In the genomic region with DNA sequence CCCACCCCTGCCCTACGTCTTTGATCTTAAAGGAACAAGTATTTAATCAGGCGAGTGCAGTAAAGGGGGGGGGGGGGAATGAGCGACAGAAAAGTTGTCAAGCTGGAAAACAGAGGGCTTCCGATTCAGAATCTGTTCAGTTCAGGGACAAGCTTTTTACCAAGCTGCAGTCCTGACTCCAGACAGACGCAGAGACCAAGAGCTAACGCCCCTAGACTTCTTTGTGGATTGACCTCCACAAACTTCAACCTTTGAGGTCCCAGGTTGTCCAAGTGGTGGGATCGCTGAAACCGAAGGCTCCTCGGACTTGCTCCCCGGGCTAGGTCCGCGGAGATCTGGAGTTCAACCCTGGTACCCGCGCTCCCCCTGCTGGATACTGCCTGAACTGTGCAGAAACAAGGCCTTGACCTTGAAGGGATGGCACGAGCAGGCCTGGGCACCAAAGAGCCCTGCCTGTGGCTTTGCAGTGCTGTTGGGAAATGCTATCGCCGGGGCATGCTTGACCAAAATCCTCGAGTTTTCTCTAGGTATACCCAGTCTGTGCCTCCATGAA, we compare ENCODE assay signal across 8 mouse cellular contexts. TPM values are rescaled to one million over a fixed set of nuclear protein-coding genes. Genes with fewer than 3 reads are reported as not detected.
DNase-seq lines count a peak whose midpoint lies in the region; ATAC-seq lines count a peak whose summit lies in the region.

No protein-coding gene starts in this region.

- peak; percentile 67 for DNase-seq in WW6 (ENCODE audit: low read depth, low spot score)
- DNase-seq in cerebellum, postnatal 4 days (ENCODE audit: low spot score in 2 of 2): peak; percentile 94 to 97
- DNase-seq in gastrocnemius, adult 18-20 months (ENCODE audit: low spot score): peak; percentile 95
- DNase-seq in left cerebral cortex, adult 11 months (ENCODE audit: low spot score): peak; percentile 77
- DNase-seq in retina, postnatal 7 days (ENCODE audit: low read depth, low spot score): peak; percentile 76
- DNase-seq in urinary bladder, postnatal 10 days (ENCODE audit: low spot score): peak; percentile 81

- no peaks in the 10 kb centered on the region for H3K79me2 ChIP-seq in macrophage (ENCODE audit: inconsistent target)

- peak overlapping the region; percentile 35 for H3K4me3 ChIP-seq in hindbrain, embryonic 15.5 days
- peak overlapping the region; percentile 34 for H3K4me3 ChIP-seq in macrophage (ENCODE audit: inconsistent target)

- peaks cover 46% of the 10 kb centered on the region for H3K4me1 ChIP-seq in hindbrain, embryonic 15.5 days (replicated peaks)

- no peak overlapping the region; the same call in 1 of the 2 replicates for H3K9ac ChIP-seq in hindbrain, embryonic 15.5 days

- no peaks in the 10 kb centered on the region for H3K9me3 ChIP-seq in hindbrain, embryonic 15.5 days

- WGBS in hindbrain, embryonic 15.5 days: 4% methylated on average over 18 of the region's 18 CpGs
- WGBS in macrophage (ENCODE audit: missing documents): 3% methylated on average over 17 of the region's 18 CpGs

- H3K36me3 ChIP-seq in hindbrain, embryonic 15.5 days: no peaks in the 10 kb centered on the region
- H3K36me3 ChIP-seq in macrophage (ENCODE audit: inconsistent target): no peaks in the 10 kb centered on the region

- 0 out of 2 replicates have a peak overlapping the region, but pooled peaks have one; percentile 5 for H3K27ac ChIP-seq in hindbrain, embryonic 15.5 days (replicated peaks)
- H3K27ac ChIP-seq in macrophage: no peak overlapping the region

- peak overlapping the region; percentile 64 for H3K4me2 ChIP-seq in hindbrain, embryonic 15.5 days

- ATAC-seq in hindbrain, embryonic 15.5 days (ENCODE audit: low FRiP score, low read depth): peak; percentile 52; the same call in 1 of the 2 replicates

- peaks cover 50% of the 10 kb centered on the region for H3K27me3 ChIP-seq in hindbrain, embryonic 15.5 days

RNA-seq across cellular contexts. Expression of a gene that starts 0.4 kb away (rescaled TPM):
- 1 to 10 TPM; 1.6 to 1.9 TPM for total RNA-seq in gastrocnemius, adult 18-20 months (2021)
- polyA plus RNA-seq in hindbrain, embryonic 15.5 days (2015; fragmentation: Nextera tagmentation; extraction: Ambion mirVana): 20.1 and 27.6 TPM in 2 replicates
- total RNA-seq in macrophage (2018; cell fraction: chromatin; rRNA removed): 1 to 10 TPM in 1 of 26 experiments, under 1 TPM in 4, not detected in 21; 0.18 to 1.4 (median 0.41) TPM
- under 1 TPM in 3 of 26 experiments, not detected in 23; 0.04 to 0.24 (median 0.05) TPM for total RNA-seq in macrophage (2018; cell fraction: cytosol; rRNA removed)
- 1 to 10 TPM in 2 of 26 experiments, under 1 TPM in 7, not detected in 17; 0.15 to 2.3 (median 0.26) TPM for total RNA-seq in macrophage (2018; cell fraction: nucleus; rRNA removed)
- not detected in 3 replicates for polyA plus RNA-seq in macrophage (2018)

RNA-seq across cellular contexts. Expression of a gene that starts 0.4 kb away (rescaled TPM):
- 10 to 100 TPM; 15.6 to 20.8 TPM for total RNA-seq in gastrocnemius, adult 18-20 months (2021)
- 37.1 and 44.2 TPM in 2 replicates for polyA plus RNA-seq in hindbrain, embryonic 15.5 days (2015; fragmentation: Nextera tagmentation; extraction: Ambion mirVana)
- total RNA-seq in macrophage (2018; cell fraction: chromatin; rRNA removed): 1 to 10 TPM in 1 of 26 experiments, not detected in 25; 8.1 TPM
- under 1 TPM in 3 of 26 experiments, not detected in 23; 0.07 TPM for total RNA-seq in macrophage (2018; cell fraction: cytosol; rRNA removed)
- total RNA-seq in macrophage (2018; cell fraction: nucleus; rRNA removed): 1 to 10 TPM in 1 of 26 experiments, not detected in 25; 1.7 TPM
- not detected in 3 replicates for polyA plus RNA-seq in macrophage (2018)

RNA-seq across cellular contexts. Expression of a gene that starts 45.1 kb away (rescaled TPM):
- 1 to 10 TPM; 3.2 to 4.7 TPM for total RNA-seq in gastrocnemius, adult 18-20 months (2021)
- 4.3 and 5.2 TPM in 2 replicates for polyA plus RNA-seq in hindbrain, embryonic 15.5 days (2015; fragmentation: Nextera tagmentation; extraction: Ambion mirVana)
- 100 to 1,000 TPM in 20 of 26 experiments, 10 to 100 TPM in 6; 41.8 to 438 (median 201) TPM for total RNA-seq in macrophage (2018; cell fraction: chromatin; rRNA removed)
- total RNA-seq in macrophage (2018; cell fraction: cytosol; rRNA removed): 100 to 1,000 TPM in 8 of 26 experiments, 10 to 100 TPM in 18; 24.3 to 136 (median 65.2) TPM
- total RNA-seq in macrophage (2018; cell fraction: nucleus; rRNA removed): 100 to 1,000 TPM in 21 of 26 experiments, 10 to 100 TPM in 5; 55.4 to 358 (median 161) TPM
- polyA plus RNA-seq in macrophage (2018): 34.6 to 63.1 TPM (median 37.1 TPM) in 3 replicates

RNA-seq across cellular contexts. Expression of a gene that starts 48.4 kb away (rescaled TPM):
- total RNA-seq in gastrocnemius, adult 18-20 months (2021): 1 to 10 TPM; 6.8 to 7.3 TPM
- 123 and 126 TPM in 2 replicates for polyA plus RNA-seq in hindbrain, embryonic 15.5 days (2015; fragmentation: Nextera tagmentation; extraction: Ambion mirVana)
- 100 to 1,000 TPM in 13 of 26 experiments, 10 to 100 TPM in 13; 27.1 to 163 (median 99.6) TPM for total RNA-seq in macrophage (2018; cell fraction: chromatin; rRNA removed)
- total RNA-seq in macrophage (2018; cell fraction: cytosol; rRNA removed): 10 to 100 TPM; 10.7 to 62.8 (median 27.9) TPM
- 100 to 1,000 TPM in 7 of 26 experiments, 10 to 100 TPM in 19; 29.0 to 154 (median 81.6) TPM for total RNA-seq in macrophage (2018; cell fraction: nucleus; rRNA removed)
- 18.3 to 33.2 TPM (median 18.3 TPM) in 3 replicates for polyA plus RNA-seq in macrophage (2018)

Comparison
In these comparisons a context has a peak if more than half of its experiments do, and no peak if none do; other contexts are left out.
1. RNA of a gene that starts 0.4 kb away (polyA plus RNA-seq): 20.1 to 27.6 TPM in hindbrain, embryonic 15.5 days; not detected in macrophage; every median in the first group is over 10 times any median in the second.
2. RNA of a gene that starts 0.4 kb away (polyA plus RNA-seq): 37.1 to 44.2 TPM in hindbrain, embryonic 15.5 days; not detected in macrophage; every median in the first group is over 10 times any median in the second.
3. Peak in every context shown above with its lines, with median percentiles within 50 percentile points of each other: DNase-seq.